Mouse (Mus musculus): ENCODE measurements around the gene Mical2.

Mical2 gene

GRCm38 (mm10) chr7:112225615-112226262, at the start of gene Mical2:
TSS of gene Mical2 (plus strand) at chr7:112225856.
- peak; percentile 96 for DNase-seq

- DNase-seq, result no peak
These were observed 49.0 kb upstream of the Mical2 start for GRCm38 (mm10) chr7:112176627-112177026.

GRCm38 (mm10) chr7:112180235-112180705, 45.4 kb upstream of the Mical2 start:
- DNase-seq, result peak; percentile 91

- peak; percentile 93 for DNase-seq
These were observed 42.3 kb upstream of the Mical2 start for GRCm38 (mm10) chr7:112183258-112183841.

- no peak for DNase-seq
These were observed 41.0 kb upstream of the Mical2 start for GRCm38 (mm10) chr7:112184519-112185225.

GRCm38 (mm10) chr7:112185226-112185745, 40.4 kb upstream of the Mical2 start:
- DNase-seq, result peak; percentile 25

GRCm38 (mm10) chr7:112186871-112187270, 38.8 kb upstream of the Mical2 start:
- no peak for DNase-seq

- no peak for DNase-seq
These were observed 37.9 kb upstream of the Mical2 start for GRCm38 (mm10) chr7:112187536-112188459.

GRCm38 (mm10) chr7:112192237-112192636, 33.4 kb upstream of the Mical2 start:
- peak; percentile 21 for DNase-seq

GRCm38 (mm10) chr7:112192778-112193177, 32.9 kb upstream of the Mical2 start:
- no peak for DNase-seq

GRCm38 (mm10) chr7:112194286-112194685, 31.4 kb upstream of the Mical2 start:
- DNase-seq, result no peak

- DNase-seq, result no peak
These were observed 28.2 kb upstream of the Mical2 start for GRCm38 (mm10) chr7:112197461-112197860.

GRCm38 (mm10) chr7:112199343-112199742, 26.3 kb upstream of the Mical2 start:
- DNase-seq, result no peak

- no peak for DNase-seq
These were observed 24.9 kb upstream of the Mical2 start for GRCm38 (mm10) chr7:112200761-112201160.

GRCm38 (mm10) chr7:112202194-112202593, 23.5 kb upstream of the Mical2 start:
- DNase-seq, result no peak

- no peak for DNase-seq
These were observed 22.8 kb upstream of the Mical2 start for GRCm38 (mm10) chr7:112202843-112203242.

- no peak for DNase-seq
These were observed 21.7 kb upstream of the Mical2 start for GRCm38 (mm10) chr7:112203937-112204336.

GRCm38 (mm10) chr7:112204380-112204963, 21.2 kb upstream of the Mical2 start:
- no peak for DNase-seq

GRCm38 (mm10) chr7:112205513-112205912, 20.1 kb upstream of the Mical2 start:
- no peak for DNase-seq

- no peak for DNase-seq
These were observed 17.9 kb upstream of the Mical2 start for GRCm38 (mm10) chr7:112207717-112208116.

- DNase-seq, result no peak
These were observed 17.1 kb upstream of the Mical2 start for GRCm38 (mm10) chr7:112208323-112209167.
